Mouse (Mus musculus) forebrain, embryonic 10.5 days (tissue): ENCODE measurements at regions not wholly inside any gene's neighbourhood (a gene's known extent, or its start where the extent isn't known, plus 50 kb on each side); places are given as distances from the start of the nearest gene placed in this dataset.
A peak's percentile ranks its signal among the peaks of the same experiment; 100 is the strongest.

Source experiments
- DNase-seq: peaks from one replicate; pipeline ENCODE4 v3.0.0-alpha.2; 2017; ENCODE audit warnings: low spot score; ENCODE audit errors: extremely low spot score
- H3K27ac ChIP-seq: fragments of 300-500 bp; sonication (generic); 2 replicates; pipeline ENCODE4 v1.5.1; 2016; ENCODE audit warnings: mild to moderate bottlenecking
- H3K27me3 ChIP-seq: fragments of 300-500 bp; sonication (generic); 2 replicates; pipeline ENCODE4 v1.6.1; 2016; ENCODE audit warnings: mild to moderate bottlenecking; ENCODE audit not compliant: poor library complexity, severe bottlenecking
- H3K36me3 ChIP-seq: fragments of 300-500 bp; sonication (generic); replicated peaks from 2 replicates; pipeline ENCODE4 v1.6.1; 2016; ENCODE audit warnings: mild to moderate bottlenecking, moderate library complexity
- H3K4me1 ChIP-seq: fragments of 300-500 bp; sonication (generic); 2 replicates; pipeline ENCODE4 v1.6.1; 2016
- H3K4me3 ChIP-seq: fragments of 300-500 bp; sonication (generic); 2 replicates; pipeline ENCODE4 v1.5.1; 2016; ENCODE audit warnings: mild to moderate bottlenecking, moderate library complexity
- H3K9me3 ChIP-seq: fragments of 300-500 bp; sonication (generic); 2 replicates; pipeline ENCODE4 v1.6.1; 2016; ENCODE audit warnings: mild to moderate bottlenecking, moderate library complexity
- WGBS: fragments of 180-500 bp; shearing (Covaris S2); methylation state at CpG from one replicate; pipeline ENCODE4 v1.1.7; 2016; 5-methylcytosine and 5-hydroxymethylcytosine counted together

- H3K36me3 ChIP-seq, result no peaks in the 10 kb centered on the region
- no peak for DNase-seq
- H3K9me3 ChIP-seq, result no peaks in the 10 kb centered on the region
- H3K4me1 ChIP-seq, result peaks cover 5% of the 10 kb centered on the region
- no peak overlapping the region for H3K27ac ChIP-seq
- 84% methylated on average over 3 of the region's 3 CpGs for WGBS
- no peaks in the 10 kb centered on the region for H3K27me3 ChIP-seq
- H3K4me3 ChIP-seq, result no peak overlapping the region
These were observed 87.6 kb downstream of the Rpl10-ps3 start for GRCm38 (mm10) chr9:50257162-50257561.

GRCm38 (mm10) chr9:50244982-50245671, 99.6 kb downstream of the Rpl10-ps3 start:
- Histone ChIP-seq H3K36me3 (no peaks in the 10 kb centered on the region), H3K9me3 (no peaks in the 10 kb centered on the region), H3K4me1 (peaks cover 44% of the 10 kb centered on the region), H3K4me3 (no peak overlapping the region), H3K27ac (peak overlapping the region; percentile 75), H3K27me3 (peaks cover 3% of the 10 kb centered on the region; the same call in 1 of the 2 replicates)
- DNase-seq, result peak; percentile 24
- WGBS, result 65% methylated on average over 5 of the region's 5 CpGs

- no peaks in the 10 kb centered on the region for H3K36me3 ChIP-seq
- peaks cover 13% of the 10 kb centered on the region; the same call in 1 of the 2 replicates for H3K27me3 ChIP-seq
- no peak for DNase-seq
- no peaks in the 10 kb centered on the region for H3K9me3 ChIP-seq
- peaks cover 53% of the 10 kb centered on the region for H3K4me1 ChIP-seq
- no peak overlapping the region for H3K27ac ChIP-seq
- no peak overlapping the region for H3K4me3 ChIP-seq
- WGBS, result 52% methylated on average over 8 of the region's 8 CpGs
These were observed 103.8 kb downstream of the Rpl10-ps3 start for GRCm38 (mm10) chr9:50240923-50241322.

GRCm38 (mm10) chr9:50235908-50236307, 108.9 kb downstream of the Rpl10-ps3 start:
- peak; percentile 46 for DNase-seq
- H3K36me3 ChIP-seq, result no peaks in the 10 kb centered on the region
- peak overlapping the region; percentile 76 for H3K27ac ChIP-seq
- WGBS, result 17% methylated on average over 1 of the region's 1 CpGs
- H3K4me1 ChIP-seq, result peaks cover 38% of the 10 kb centered on the region
- H3K4me3 ChIP-seq, result no peak overlapping the region
- peaks cover 11% of the 10 kb centered on the region; the same call in 1 of the 2 replicates for H3K27me3 ChIP-seq
- H3K9me3 ChIP-seq, result no peaks in the 10 kb centered on the region

GRCm38 (mm10) chr9:50234655-50235054, 110.1 kb downstream of the Rpl10-ps3 start:
- H3K36me3 ChIP-seq, result no peaks in the 10 kb centered on the region
- 89% methylated on average over 6 of the region's 6 CpGs for WGBS
- peaks cover 35% of the 10 kb centered on the region for H3K4me1 ChIP-seq
- peak overlapping the region; percentile 76 for H3K27ac ChIP-seq
- H3K4me3 ChIP-seq, result no peak overlapping the region
- H3K9me3 ChIP-seq, result no peaks in the 10 kb centered on the region
- H3K27me3 ChIP-seq, result peaks cover 6% of the 10 kb centered on the region; the same call in 1 of the 2 replicates
- DNase-seq, result no peak

- no peak overlapping the region for H3K4me3 ChIP-seq
- no peaks in the 10 kb centered on the region for H3K27me3 ChIP-seq
- no peaks in the 10 kb centered on the region for H3K36me3 ChIP-seq
- peaks cover 35% of the 10 kb centered on the region for H3K4me1 ChIP-seq
- DNase-seq, result no peak
- H3K27ac ChIP-seq, result no peak overlapping the region
- WGBS, result 82% methylated on average over 4 of the region's 4 CpGs
- H3K9me3 ChIP-seq, result no peaks in the 10 kb centered on the region
These were observed 111.7 kb downstream of the Rpl10-ps3 start for GRCm38 (mm10) chr9:50232958-50233510.

- Histone ChIP-seq H3K27ac (no peak overlapping the region), H3K36me3 (no peaks in the 10 kb centered on the region), H3K9me3 (no peaks in the 10 kb centered on the region), H3K4me3 (no peak overlapping the region), H3K4me1 (no peaks in the 10 kb centered on the region), H3K27me3 (no peaks in the 10 kb centered on the region)
- WGBS, result 80% methylated on average over 5 of the region's 5 CpGs
- DNase-seq, result no peak
These were observed 134.3 kb downstream of the Rpl10-ps3 start for GRCm38 (mm10) chr9:50210481-50210880.

- no peaks in the 10 kb centered on the region for H3K9me3 ChIP-seq
- no peaks in the 10 kb centered on the region for H3K36me3 ChIP-seq
- H3K27ac ChIP-seq, result no peak overlapping the region
- no peak overlapping the region for H3K4me3 ChIP-seq
- DNase-seq, result no peak
- H3K27me3 ChIP-seq, result no peaks in the 10 kb centered on the region
- WGBS, result 88% methylated on average over 7 of the region's 7 CpGs
- H3K4me1 ChIP-seq, result peaks cover 2% of the 10 kb centered on the region; the same call in 1 of the 2 replicates
These were observed 145.1 kb downstream of the Rpl10-ps3 start for GRCm38 (mm10) chr9:50199422-50200218.

- H3K27ac ChIP-seq, result no peak overlapping the region
- H3K27me3 ChIP-seq, result no peaks in the 10 kb centered on the region
- peaks cover 19% of the 10 kb centered on the region for H3K4me1 ChIP-seq
- H3K9me3 ChIP-seq, result no peaks in the 10 kb centered on the region
- no peak overlapping the region for H3K4me3 ChIP-seq
- 79% methylated on average over 5 of the region's 5 CpGs for WGBS
- H3K36me3 ChIP-seq, result no peaks in the 10 kb centered on the region
- DNase-seq, result no peak
These were observed 152.2 kb downstream of the Rpl10-ps3 start for GRCm38 (mm10) chr9:50192400-50193110.

GRCm38 (mm10) chr9:50191136-50191535, 153.6 kb downstream of the Rpl10-ps3 start:
- Histone ChIP-seq H3K36me3 (no peaks in the 10 kb centered on the region), H3K27me3 (no peaks in the 10 kb centered on the region), H3K9me3 (no peaks in the 10 kb centered on the region), H3K27ac (no peak overlapping the region), H3K4me1 (peaks cover 19% of the 10 kb centered on the region), H3K4me3 (no peak overlapping the region)
- WGBS, result 5% methylated on average over 3 of the region's 3 CpGs
- no peak for DNase-seq

- H3K27me3 ChIP-seq, result no peaks in the 10 kb centered on the region
- no peak for DNase-seq
- no peaks in the 10 kb centered on the region for H3K36me3 ChIP-seq
- H3K4me3 ChIP-seq, result no peak overlapping the region
- H3K9me3 ChIP-seq, result no peaks in the 10 kb centered on the region
- 92% methylated on average over 6 of the region's 6 CpGs for WGBS
- no peak overlapping the region for H3K27ac ChIP-seq
- H3K4me1 ChIP-seq, result peaks cover 16% of the 10 kb centered on the region
These were observed 156.1 kb downstream of the Rpl10-ps3 start for GRCm38 (mm10) chr9:50188576-50189070.

GRCm38 (mm10) chr9:50181360-50181759, 163.4 kb downstream of the Rpl10-ps3 start:
- DNase-seq, result no peak
- no peak overlapping the region for H3K4me3 ChIP-seq
- H3K9me3 ChIP-seq, result no peaks in the 10 kb centered on the region
- no peaks in the 10 kb centered on the region for H3K4me1 ChIP-seq
- WGBS, result 90% methylated on average over 2 of the region's 2 CpGs
- H3K27me3 ChIP-seq, result no peaks in the 10 kb centered on the region
- H3K27ac ChIP-seq, result no peak overlapping the region
- H3K36me3 ChIP-seq, result no peaks in the 10 kb centered on the region
